Mouse (Mus musculus) cerebellum, adult 2 months (tissue): ENCODE measurements at regions not wholly inside any gene's neighbourhood (a gene's known extent, or its start where the extent isn't known, plus 50 kb on each side); places are given as distances from the start of the nearest gene placed in this dataset.

Experiments
- CTCF ChIP-seq: fragments of 200-500 bp; IDR thresholded peaks from 2 replicates; pipeline ENCODE4 v1.5.1; 2011; ENCODE audit warnings: low read depth, mild to moderate bottlenecking, control low read depth, low read length, moderate library complexity, borderline replicate concordance; ENCODE audit not compliant: insufficient read depth
- POLR2A ChIP-seq: fragments of 200-500 bp; IDR thresholded peaks from 2 replicates; pipeline ENCODE4 v1.6.1; 2011; ENCODE audit warnings: low read length, control low read depth, borderline replicate concordance; ENCODE audit not compliant: insufficient read depth

- TF ChIP-seq CTCF (no peak), POLR2A (no peak)
These were observed 419.0 kb upstream of the Tbx3 start for GRCm38 (mm10) chr5:119251311-119252047.
